Comparison of ENCODE assay signal across 19 mouse cellular contexts in the genomic region with DNA sequence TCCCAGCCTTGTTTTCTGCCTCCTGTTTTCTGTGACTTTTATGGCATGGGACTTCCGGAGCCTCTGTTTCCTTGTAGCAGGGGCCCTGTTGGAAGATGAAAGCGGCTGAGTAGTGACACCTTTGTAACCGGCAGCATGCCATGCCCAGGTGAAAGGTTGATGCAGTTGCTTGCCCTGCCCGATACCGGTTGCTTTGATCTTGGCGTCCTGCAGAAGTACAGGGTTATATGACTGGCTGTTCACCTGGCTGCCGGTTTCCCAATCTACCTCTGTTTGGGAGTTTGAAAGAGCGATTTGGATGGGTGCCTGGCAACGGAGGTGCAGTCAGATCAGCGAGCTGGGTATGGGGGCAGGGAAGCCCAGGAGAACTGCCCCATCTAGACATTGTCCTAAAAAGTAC. TPM values are rescaled to one million over a fixed set of nuclear protein-coding genes. Genes with fewer than 3 reads are reported as not detected.
"Had no signal": no experiment of that assay in that cellular context is flagged by ENCODE, and none has a peak within 500 bp of the region (broad histone marks: within the 10 kb centered on the region; RNA-seq: fewer than 3 reads in every experiment).

No protein-coding gene starts in this region.

- H3K9me3 ChIP-seq: kidney, embryonic 15.5 days; limb, embryonic 15.5 days; lung, embryonic 15.5 days; neural tube, embryonic 13.5 days had no signal

- H3K27ac ChIP-seq: kidney, embryonic 15.5 days; limb, embryonic 15.5 days; liver, embryonic 14.5 days; lung, embryonic 15.5 days; midbrain, embryonic 12.5 days; neural tube, embryonic 13.5 days had no signal

- H3K36me3 ChIP-seq: kidney, embryonic 15.5 days; limb, embryonic 15.5 days; lung, embryonic 15.5 days; midbrain, embryonic 12.5 days; neural tube, embryonic 13.5 days had no signal

- H3K9ac ChIP-seq: kidney, embryonic 15.5 days; limb, embryonic 15.5 days; liver, embryonic 14.5 days; lung, embryonic 15.5 days; midbrain, embryonic 12.5 days; neural tube, embryonic 13.5 days had no signal

- H3K4me3 ChIP-seq: kidney, embryonic 15.5 days; limb, embryonic 15.5 days; lung, embryonic 15.5 days; midbrain, embryonic 12.5 days; myocyte; neural tube, embryonic 13.5 days had no signal

- H3K27me3 ChIP-seq: midbrain, embryonic 12.5 days; neural tube, embryonic 13.5 days had no signal

- H3K4me2 ChIP-seq: kidney, embryonic 15.5 days; limb, embryonic 15.5 days; lung, embryonic 15.5 days; midbrain, embryonic 12.5 days; neural tube, embryonic 13.5 days had no signal

- DNase-seq: kidney, adult 11 months; kidney, adult 8-10 months; kidney, postnatal 10 days; kidney, postnatal 36 days; lung, adult 18-20 months; lung, postnatal 10 days; lung, postnatal 36 days; thymus, adult 18-20 months; thymus, postnatal 36 days had no signal

- H3K4me1 ChIP-seq: lung, embryonic 15.5 days had no signal

- ATAC-seq: midbrain, embryonic 16.5 days had no signal

RNA-seq across cellular contexts. Expression of gene Ephb2, which starts 7.0 kb away (rescaled TPM):
- total RNA-seq: monocyte, adult 5-6 weeks had no signal

RNA-seq across cellular contexts. Expression of gene C1qb, which starts 43.2 kb away (rescaled TPM):
- total RNA-seq: megakaryocyte-erythroid progenitor cell, adult 5-6 weeks; monocyte, adult 5-6 weeks had no signal
- polyA plus RNA-seq: myocyte had no signal

RNA-seq across cellular contexts. Expression of gene C1qc, which starts 50.1 kb away (rescaled TPM):
- total RNA-seq: megakaryocyte-erythroid progenitor cell, adult 5-6 weeks; monocyte, adult 5-6 weeks had no signal
- polyA plus RNA-seq: myocyte had no signal

RNA-seq across cellular contexts. Expression of gene C1qa, which starts 55.8 kb away (rescaled TPM):
- total RNA-seq: megakaryocyte-erythroid progenitor cell, adult 5-6 weeks; monocyte, adult 5-6 weeks had no signal
- polyA plus RNA-seq: myocyte had no signal
